Mouse (Mus musculus) embryonic facial prominence, embryonic 13.5 days (tissue): ENCODE results near the gene Slc22a22. TPM values are rescaled to one million over a fixed set of nuclear protein-coding genes. Genes with fewer than 3 reads are reported as not detected.

Experiments
- ATAC-seq: fragments of 200-750 bp; cut with Nextera tagmentation; 2 replicates; pipeline ENCODE4 v1.8.0; 2017; ENCODE audit warnings: low read depth; ENCODE audit not compliant: insufficient number of reproducible peaks, insufficient read depth, low FRiP score, low TSS enrichment
- H3K27ac ChIP-seq: fragments of 300-500 bp; sonication (generic); 2 replicates; pipeline ENCODE4 v1.5.1; 2015; ENCODE audit warnings: moderate library complexity, mild to moderate bottlenecking, inconsistent platforms
- H3K27me3 ChIP-seq: fragments of 300-500 bp; sonication (generic); 2 replicates; pipeline ENCODE4 v1.6.1; 2015; ENCODE audit warnings: mild to moderate bottlenecking, inconsistent platforms
- H3K36me3 ChIP-seq: fragments of 300-500 bp; sonication (generic); 2 replicates; pipeline ENCODE4 v1.6.1; 2015; ENCODE audit warnings: mild to moderate bottlenecking, inconsistent platforms
- H3K4me1 ChIP-seq: fragments of 300-500 bp; sonication (generic); 2 replicates; pipeline ENCODE4 v1.6.1; 2015; ENCODE audit warnings: inconsistent platforms
- H3K4me2 ChIP-seq: fragments of 300-500 bp; sonication (generic); 2 replicates; pipeline ENCODE4 v1.6.1; 2015; ENCODE audit warnings: moderate library complexity, mild to moderate bottlenecking, inconsistent platforms
- H3K4me3 ChIP-seq: fragments of 300-500 bp; sonication (generic); 2 replicates; pipeline ENCODE4 v1.5.1; 2015; ENCODE audit warnings: mild to moderate bottlenecking, inconsistent platforms
- H3K9ac ChIP-seq: fragments of 300-500 bp; sonication (generic); 2 replicates; pipeline ENCODE4 v1.6.1; 2015; ENCODE audit warnings: mild to moderate bottlenecking, inconsistent platforms
- H3K9me3 ChIP-seq: fragments of 300-500 bp; sonication (generic); 2 replicates; pipeline ENCODE4 v1.6.1; 2016; ENCODE audit warnings: inconsistent platforms
- WGBS: fragments of 180-500 bp; shearing (Covaris S2); methylation state at CpG from one replicate; pipeline ENCODE4 v1.1.7; 2015; ENCODE audit warnings: mixed read lengths; 5-methylcytosine and 5-hydroxymethylcytosine counted together
- polyA plus RNA-seq: library from polyadenylated mRNA; unstranded; fragments of >200 nt; fragmentation: Nextera tagmentation; extraction: Ambion mirVana; gene quantifications from 2 replicates; pipeline ENCODE4 v1.2.1, GENCODE M21; 2015

Gene Slc22a22
- polyA plus RNA-seq, 1 experiment from 2014 or later: not detected

DNA sequence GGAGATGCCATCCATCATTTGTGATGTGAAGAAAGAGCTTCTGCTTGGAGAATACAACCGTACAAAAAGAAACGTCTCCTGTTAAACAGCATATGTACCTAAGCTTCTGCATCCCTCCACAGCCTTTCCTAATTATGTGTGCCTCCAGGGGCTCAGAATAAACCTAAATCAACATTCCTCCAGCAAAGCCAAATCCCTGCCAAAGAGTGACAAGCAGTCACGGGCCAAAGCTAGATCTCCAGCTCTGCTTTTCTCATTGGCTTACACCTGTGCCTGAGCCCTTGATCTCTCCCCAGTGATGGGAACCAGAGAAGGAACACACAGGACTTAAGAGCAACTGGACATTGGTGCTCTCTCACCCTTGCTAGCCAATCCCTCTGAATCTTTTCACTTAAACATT lies 5.8 kb downstream of the Slc22a22 start:
- ATAC-seq: no peak
- no peak overlapping the region for H3K4me2 ChIP-seq
- H3K4me3 ChIP-seq: no peak overlapping the region
- no peak overlapping the region for H3K9ac ChIP-seq
- H3K27me3 ChIP-seq: no peaks in the 10 kb centered on the region
- no peak overlapping the region for H3K27ac ChIP-seq
- WGBS: 10% methylated on average over 3 of the region's 3 CpGs
- H3K9me3 ChIP-seq: no peaks in the 10 kb centered on the region
- no peaks in the 10 kb centered on the region for H3K36me3 ChIP-seq
- H3K4me1 ChIP-seq: peaks cover 6% of the 10 kb centered on the region; the same call in 1 of the 2 replicates

DNA sequence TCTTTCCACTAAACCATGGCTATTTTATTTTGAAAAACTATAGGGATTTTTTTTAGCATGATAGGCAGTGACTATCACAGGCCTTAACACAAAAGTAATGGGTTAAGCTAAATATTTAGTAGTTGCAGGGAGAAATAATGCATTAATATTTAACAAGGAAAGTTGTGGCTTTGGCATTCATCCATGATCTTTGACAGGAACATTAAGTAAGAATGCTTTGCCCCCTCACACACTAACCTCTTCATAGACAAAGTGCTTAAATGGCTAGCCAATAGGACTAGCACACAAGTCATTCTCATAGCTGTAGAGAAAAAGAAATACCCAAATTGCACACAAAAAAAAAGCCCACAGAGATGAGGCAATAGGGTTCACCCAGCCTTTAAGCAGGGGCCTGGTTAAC lies 11.4 kb downstream of the Slc22a22 start:
- no peaks in the 10 kb centered on the region for H3K9me3 ChIP-seq
- H3K27me3 ChIP-seq: no peaks in the 10 kb centered on the region
- H3K4me3 ChIP-seq: no peak overlapping the region
- H3K4me1 ChIP-seq: 0 out of 2 replicates have a peak, but pooled peaks cover 5% of the 10 kb centered on the region
- H3K9ac ChIP-seq: no peak overlapping the region
- no peak for ATAC-seq
- H3K36me3 ChIP-seq: no peaks in the 10 kb centered on the region
- H3K4me2 ChIP-seq: no peak overlapping the region
- no peak overlapping the region for H3K27ac ChIP-seq

GRCm38 (mm10) chr15:57465061-57465460 lies 12.4 kb downstream of the Slc22a22 start:
- H3K4me3 ChIP-seq: no peak overlapping the region
- no peak overlapping the region for H3K9ac ChIP-seq
- no peak for ATAC-seq
- 39% methylated on average over 6 of the region's 6 CpGs for WGBS
- H3K4me1 ChIP-seq: 0 out of 2 replicates have a peak, but pooled peaks cover 5% of the 10 kb centered on the region
- H3K36me3 ChIP-seq: no peaks in the 10 kb centered on the region
- no peak overlapping the region for H3K4me2 ChIP-seq
- H3K27me3 ChIP-seq: no peaks in the 10 kb centered on the region
- H3K27ac ChIP-seq: no peak overlapping the region
- no peaks in the 10 kb centered on the region for H3K9me3 ChIP-seq

DNA sequence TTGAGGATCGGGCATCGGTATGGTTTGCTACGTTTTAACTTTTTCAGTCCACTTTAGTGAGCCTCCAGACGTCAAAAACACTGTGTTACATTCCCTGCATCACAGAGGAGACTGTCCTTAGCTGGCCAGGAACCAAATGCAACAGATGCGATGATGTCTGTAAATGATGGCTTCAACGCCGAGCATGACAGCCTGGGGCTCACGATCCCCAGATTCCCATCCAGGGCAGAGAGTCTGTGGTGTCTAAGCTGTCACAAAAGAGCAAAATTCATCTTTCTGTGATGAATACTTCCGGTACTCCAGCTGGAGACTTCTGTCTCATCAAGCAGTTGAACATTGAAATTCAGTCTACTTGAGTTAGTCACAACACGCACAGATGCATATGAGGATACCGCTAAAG lies 13.4 kb downstream of the Slc22a22 start:
- 0 out of 2 replicates have a peak, but pooled peaks cover 5% of the 10 kb centered on the region for H3K4me1 ChIP-seq
- no peak overlapping the region for H3K4me3 ChIP-seq
- H3K4me2 ChIP-seq: no peak overlapping the region
- no peaks in the 10 kb centered on the region for H3K27me3 ChIP-seq
- ATAC-seq: no peak
- H3K36me3 ChIP-seq: no peaks in the 10 kb centered on the region
- 70% methylated on average over 11 of the region's 11 CpGs for WGBS
- H3K9ac ChIP-seq: no peak overlapping the region
- H3K27ac ChIP-seq: no peak overlapping the region
- H3K9me3 ChIP-seq: no peaks in the 10 kb centered on the region

GRCm38 (mm10) chr15:57461284-57461683 lies 16.1 kb downstream of the Slc22a22 start:
- H3K9ac ChIP-seq: no peak overlapping the region
- WGBS: 59% methylated on average over 1 of the region's 1 CpGs
- no peak for ATAC-seq
- H3K36me3 ChIP-seq: no peaks in the 10 kb centered on the region
- H3K4me3 ChIP-seq: no peak overlapping the region
- H3K4me2 ChIP-seq: no peak overlapping the region
- no peak overlapping the region for H3K27ac ChIP-seq
- H3K4me1 ChIP-seq: 0 out of 2 replicates have a peak, but pooled peaks cover 8% of the 10 kb centered on the region
- H3K27me3 ChIP-seq: no peaks in the 10 kb centered on the region
- H3K9me3 ChIP-seq: no peaks in the 10 kb centered on the region

GRCm38 (mm10) chr15:57457374-57457773 lies 20.1 kb downstream of the Slc22a22 start:
- no peaks in the 10 kb centered on the region for H3K27me3 ChIP-seq
- H3K9me3 ChIP-seq: no peaks in the 10 kb centered on the region
- no peaks in the 10 kb centered on the region for H3K36me3 ChIP-seq
- H3K9ac ChIP-seq: no peak overlapping the region
- H3K4me3 ChIP-seq: no peak overlapping the region
- ATAC-seq: no peak
- WGBS: 27% methylated on average over 2 of the region's 2 CpGs
- no peak overlapping the region for H3K4me2 ChIP-seq
- H3K27ac ChIP-seq: no peak overlapping the region; the same call in 1 of the 2 replicates
- 0 out of 2 replicates have a peak, but pooled peaks cover 3% of the 10 kb centered on the region for H3K4me1 ChIP-seq

DNA sequence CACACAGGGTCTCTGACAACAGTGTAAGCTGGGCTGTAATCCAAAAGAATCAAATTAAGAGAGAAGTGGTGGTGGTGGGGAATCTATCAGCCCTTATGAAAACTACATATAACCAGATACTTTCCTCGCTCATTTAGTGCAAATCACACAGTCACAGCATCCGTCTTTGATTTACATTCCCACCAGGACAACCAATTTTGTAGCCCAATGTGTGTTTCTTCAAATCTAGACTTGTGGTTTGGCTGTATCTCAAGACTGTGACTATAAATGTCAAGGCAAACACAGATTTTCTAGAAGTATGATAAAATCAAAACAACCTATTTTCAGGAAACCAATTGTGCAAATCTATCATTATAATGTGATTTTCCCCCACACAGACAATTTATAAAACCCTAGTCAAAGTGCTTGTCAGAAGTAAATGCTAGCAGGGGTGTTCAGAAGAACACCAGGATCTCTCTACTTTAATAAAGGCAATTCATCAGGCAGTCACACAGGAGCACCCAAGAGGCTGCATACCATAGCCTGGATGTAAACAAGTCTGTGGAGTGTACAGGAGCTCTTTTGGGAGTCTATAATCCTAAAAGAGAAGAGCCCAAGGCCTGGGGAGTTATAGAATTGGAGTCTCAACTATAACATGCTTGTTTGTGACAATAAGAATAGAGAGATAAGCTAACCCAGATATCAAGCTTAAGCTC lies 42.6 kb downstream of the Slc22a22 start:
- Histone ChIP-seq H3K4me3 (no peak overlapping the region), H3K4me2 (no peak overlapping the region), H3K9me3 (no peaks in the 10 kb centered on the region), H3K36me3 (no peaks in the 10 kb centered on the region), H3K9ac (no peak overlapping the region), H3K27me3 (no peaks in the 10 kb centered on the region), H3K4me1 (no peaks in the 10 kb centered on the region), H3K27ac (no peak overlapping the region)
- ATAC-seq: no peak
- 54% methylated on average over 2 of the region's 2 CpGs for WGBS

DNA sequence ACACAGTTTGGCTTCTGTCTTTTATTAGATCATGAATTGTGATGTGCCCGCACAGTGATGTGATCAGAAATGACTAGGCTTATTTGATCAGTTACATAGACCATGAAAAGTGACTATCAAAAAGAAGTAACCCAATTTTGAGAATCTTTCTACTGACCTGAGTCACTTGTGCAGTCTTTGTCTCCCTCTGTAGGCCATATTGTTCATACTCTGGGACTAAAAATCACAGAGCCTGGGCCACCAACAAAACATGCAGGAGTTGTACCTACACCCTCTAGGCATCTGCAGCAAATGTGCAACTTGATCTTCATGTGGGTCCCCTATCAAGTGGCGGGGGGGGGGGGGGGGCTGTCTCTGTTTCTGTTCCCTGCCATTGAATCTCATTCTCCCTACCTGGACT lies 68.9 kb downstream of the Slc22a22 start:
- no peak overlapping the region for H3K27ac ChIP-seq
- ATAC-seq: no peak
- H3K4me2 ChIP-seq: no peak overlapping the region
- no peaks in the 10 kb centered on the region for H3K9me3 ChIP-seq
- H3K36me3 ChIP-seq: no peaks in the 10 kb centered on the region
- H3K4me3 ChIP-seq: no peak overlapping the region
- no peak overlapping the region for H3K9ac ChIP-seq
- 19% methylated on average over 2 of the region's 2 CpGs for WGBS
- no peaks in the 10 kb centered on the region for H3K4me1 ChIP-seq
- H3K27me3 ChIP-seq: no peaks in the 10 kb centered on the region

- Histone ChIP-seq H3K4me2 (no peak overlapping the region), H3K4me1 (no peaks in the 10 kb centered on the region), H3K27me3 (no peaks in the 10 kb centered on the region), H3K9ac (no peak overlapping the region), H3K27ac (no peak overlapping the region), H3K9me3 (no peaks in the 10 kb centered on the region), H3K36me3 (no peaks in the 10 kb centered on the region), H3K4me3 (no peak overlapping the region)
- ATAC-seq: no peak
- 32% methylated on average over 3 of the region's 3 CpGs for WGBS
These were observed 78.8 kb downstream of the Slc22a22 start for GRCm38 (mm10) chr15:57398439-57399148.

DNA sequence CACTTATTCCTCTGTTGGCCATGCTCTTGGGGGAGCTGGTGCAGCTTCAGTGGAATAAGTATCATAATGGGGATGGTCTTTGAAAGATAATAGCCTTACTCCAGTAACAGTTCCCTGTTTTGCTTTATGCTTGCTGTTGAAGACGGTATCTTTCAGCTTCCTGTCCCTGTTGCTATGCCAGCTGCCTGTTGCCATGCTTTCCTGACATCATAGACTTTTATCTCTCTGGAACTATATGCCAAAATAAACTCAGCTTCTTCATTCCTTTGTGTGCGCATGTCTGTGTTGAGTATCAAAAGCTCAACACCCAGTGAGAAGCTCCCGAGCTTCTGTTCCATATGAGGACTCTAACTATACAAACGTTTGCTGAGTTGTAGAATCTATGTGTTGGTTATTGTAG lies 83.4 kb downstream of the Slc22a22 start:
- Histone ChIP-seq H3K4me1 (0 out of 2 replicates have a peak, but pooled peaks cover 4% of the 10 kb centered on the region), H3K4me3 (no peak overlapping the region), H3K4me2 (no peak overlapping the region), H3K36me3 (no peaks in the 10 kb centered on the region), H3K27ac (no peak overlapping the region), H3K9me3 (no peaks in the 10 kb centered on the region), H3K27me3 (no peaks in the 10 kb centered on the region), H3K9ac (no peak overlapping the region)
- 80% methylated on average over 4 of the region's 4 CpGs for WGBS
- ATAC-seq: no peak

- no peak for ATAC-seq
- Histone ChIP-seq H3K9ac (no peak overlapping the region), H3K27me3 (no peaks in the 10 kb centered on the region), H3K4me2 (no peak overlapping the region), H3K9me3 (no peaks in the 10 kb centered on the region), H3K4me3 (no peak overlapping the region), H3K27ac (no peak overlapping the region), H3K36me3 (no peaks in the 10 kb centered on the region), H3K4me1 (no peaks in the 10 kb centered on the region)
- WGBS: 83% methylated on average over 7 of the region's 7 CpGs
These were observed 97.0 kb downstream of the Slc22a22 start for GRCm38 (mm10) chr15:57380381-57380780.

DNA sequence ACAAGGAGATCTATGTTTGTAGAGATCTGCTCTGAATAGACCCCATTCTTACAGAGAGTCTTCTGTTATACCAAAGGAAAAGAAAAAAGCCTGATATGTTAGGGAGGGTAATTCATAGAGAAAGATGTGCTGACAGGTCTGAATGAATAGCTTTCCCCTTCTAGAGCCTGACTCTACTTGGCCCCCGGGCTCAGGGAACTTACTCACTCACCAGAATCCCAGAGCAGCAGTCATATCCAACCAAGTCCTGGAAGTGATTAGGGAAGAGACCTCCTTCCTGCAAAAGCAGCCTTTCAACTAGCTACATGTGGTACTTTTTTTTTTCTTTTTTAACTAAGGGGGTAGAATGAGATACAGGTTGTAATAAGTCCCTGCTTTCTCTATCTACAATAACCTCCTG lies 111.0 kb downstream of the Slc22a22 start:
- H3K4me2 ChIP-seq: no peak overlapping the region
- no peaks in the 10 kb centered on the region for H3K4me1 ChIP-seq
- H3K27ac ChIP-seq: no peak overlapping the region
- WGBS: 11% methylated on average over 1 of the region's 1 CpGs
- H3K4me3 ChIP-seq: no peak overlapping the region
- no peak for ATAC-seq
- H3K36me3 ChIP-seq: no peaks in the 10 kb centered on the region
- no peaks in the 10 kb centered on the region for H3K27me3 ChIP-seq
- H3K9ac ChIP-seq: no peak overlapping the region
- no peaks in the 10 kb centered on the region for H3K9me3 ChIP-seq
